Mouse (Mus musculus) heart, adult 2 months (tissue): ENCODE results near the gene Tap1. TPM values are rescaled to one million over a fixed set of nuclear protein-coding genes. Genes with fewer than 3 reads are reported as not detected.
"Not testable (repeated sequence)": the region's sequence is repeated elsewhere in the genome, so short reads cannot be mapped to it uniquely, and the experiment has no call there.

Experiments used
- DNase-seq, 2 experiments: peaks; one replicate each; pipeline ENCODE4 v3.0.0; 2021
- H3K27ac ChIP-seq: fragments of 200-600 bp; 2 replicates; pipeline ENCODE4 v1.8.1; 2022
- H3K27me3 ChIP-seq: fragments of 200-500 bp; 2 replicates; pipeline ENCODE4 v1.6.1; 2012; ENCODE audit warnings: mild to moderate bottlenecking, low read length, inconsistent platforms, mixed read lengths; ENCODE audit not compliant: control insufficient read depth, insufficient read depth
- H3K36me3 ChIP-seq: fragments of 200-500 bp; 2 replicates; pipeline ENCODE4 v1.6.1; 2012; ENCODE audit warnings: low read length, inconsistent platforms; ENCODE audit not compliant: control insufficient read depth, insufficient read depth
- H3K4me1 ChIP-seq: fragments of 200-500 bp; 2 replicates; pipeline ENCODE4 v1.6.1; 2011; ENCODE audit warnings: low read length; ENCODE audit not compliant: control insufficient read depth, insufficient read depth
- H3K4me3 ChIP-seq: fragments of 200-600 bp; 2 replicates; pipeline ENCODE4 v1.8.1; 2022
- H3K79me2 ChIP-seq: fragments of 200-500 bp; replicated peaks from 2 replicates; pipeline ENCODE4 v1.6.1; 2012; ENCODE audit warnings: mild to moderate bottlenecking, inconsistent platforms, low read length, moderate library complexity, mixed read lengths; ENCODE audit not compliant: control insufficient read depth, insufficient read depth
- H3K9ac ChIP-seq: fragments of 200-500 bp; 2 replicates; pipeline ENCODE4 v1.6.1; 2012; ENCODE audit warnings: low read depth, mild to moderate bottlenecking, control low read depth, inconsistent platforms, low read length, mixed read lengths
- CTCF ChIP-seq: fragments of 200-600 bp; IDR thresholded peaks from 2 replicates; pipeline ENCODE4 v1.8.1; 2022; ENCODE audit warnings: antibody characterized with exemption, mild to moderate bottlenecking, moderate library complexity
- EP300 ChIP-seq: fragments of 200-500 bp; IDR thresholded peaks from 2 replicates; pipeline ENCODE4 v1.6.1; 2011; ENCODE audit warnings: low read depth, low read length, control low read depth; ENCODE audit not compliant: insufficient read depth
- POLR2A ChIP-seq: fragments of 200-500 bp; IDR thresholded peaks from 2 replicates; pipeline ENCODE4 v1.6.1; 2011; ENCODE audit warnings: mild to moderate bottlenecking, low read depth, low read length, control low read depth; ENCODE audit not compliant: insufficient read depth
- WGBS: fragments of 180-500 bp; shearing (Covaris S2); methylation state at CpG from one replicate; pipeline ENCODE4 v1.1.7; 2018; 5-methylcytosine and 5-hydroxymethylcytosine counted together
- intact Hi-C: fragments of 180-260 bp; cut with DNase I; formaldehyde crosslinking; loops from one replicate; pipeline ENCODE4 v1.15.1; 2025
- polyA plus RNA-seq: library from polyadenylated mRNA; depleted of rRNA; stranded (reverse); fragments of >200 nt; gene quantifications from 2 replicates; pipeline ENCODE4 v1.2.3, GENCODE M21; 2012
- total RNA-seq, 2 experiments: library from RNA; stranded (reverse); gene quantifications; 2 replicates each; pipeline ENCODE4 v1.2.3; 2021

Gene Tap1
- total and polyA plus RNA-seq, 3 experiments = 3.4 to 11.7 (median 7.2) TPM

- Histone ChIP-seq H3K4me3 (no peak overlapping the region), H3K36me3 (no peaks in the 10 kb centered on the region), H3K27me3 (no peaks in the 10 kb centered on the region), H3K4me1 (peaks cover 1% of the 10 kb centered on the region; the same call in 1 of the 2 replicates), H3K79me2 (no peaks in the 10 kb centered on the region), H3K27ac (no peak overlapping the region), H3K9ac (no peak overlapping the region)
- intact Hi-C loops = no loop called here
- DNase-seq = peak in 1 of 2 experiments; percentile 12
- WGBS = 74% methylated on average over 21 of the region's 21 CpGs
- TF ChIP-seq POLR2A (no peak), EP300 (no peak), CTCF (no peak)
Measured at GRCm38 (mm10) chr17:34213936-34214335, 26.6 kb downstream of the Tap1 start.

DNA sequence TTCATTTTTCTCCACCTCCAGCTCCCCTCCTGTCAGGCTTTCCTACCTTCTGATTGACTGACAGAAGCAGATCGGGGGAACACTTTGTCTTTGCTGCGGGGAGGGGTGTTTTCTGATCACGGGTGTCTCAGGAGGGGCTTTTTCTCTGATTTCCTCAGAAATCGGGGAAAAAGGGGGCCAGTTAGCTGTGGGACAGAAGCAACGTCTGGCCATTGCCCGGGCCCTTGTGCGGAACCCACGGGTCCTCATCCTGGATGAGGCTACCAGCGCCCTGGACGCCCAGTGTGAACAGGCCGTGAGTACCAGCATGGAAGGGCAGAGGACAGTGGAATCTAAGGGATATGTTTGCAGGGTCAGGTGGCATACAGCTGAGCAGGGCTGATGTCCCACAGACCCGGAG is 27.8 kb downstream of the Tap1 start:
- Histone ChIP-seq H3K4me3 (no peak overlapping the region), H3K27ac (no peak overlapping the region), H3K27me3 (no peaks in the 10 kb centered on the region), H3K9ac (no peak overlapping the region), H3K79me2 (no peaks in the 10 kb centered on the region), H3K4me1 (peaks cover 1% of the 10 kb centered on the region; the same call in 1 of the 2 replicates), H3K36me3 (no peaks in the 10 kb centered on the region)
- peak in 1 of 2 experiments; percentile 10 for DNase-seq
- WGBS = 88% methylated on average over 12 of the region's 12 CpGs
- intact Hi-C loops = loop anchor here (5.0 kb wide), 1 partner anchor 183 kb away; the partner anchor contains the start of genes Rxrb and Slc39a7
- TF ChIP-seq CTCF = no peak
- no peak for TF ChIP-seq EP300
- TF ChIP-seq POLR2A = no peak

GRCm38 (mm10) chr17:34217216-34217928 is 30.0 kb downstream of the Tap1 start:
- Histone ChIP-seq H3K27ac (no peak overlapping the region), H3K27me3 (no peaks in the 10 kb centered on the region), H3K4me3 (no peak overlapping the region), H3K79me2 (no peaks in the 10 kb centered on the region), H3K36me3 (no peaks in the 10 kb centered on the region), H3K9ac (no peak overlapping the region), H3K4me1 (peaks cover 1% of the 10 kb centered on the region; the same call in 1 of the 2 replicates)
- intact Hi-C loops = loop anchor here (5.0 kb wide), 1 partner anchor 185 kb away; the partner anchor contains the start of genes Rxrb and Slc39a7
- no peak for TF ChIP-seq EP300
- TF ChIP-seq CTCF = no peak
- TF ChIP-seq POLR2A = no peak
- DNase-seq = peak in 1 of 2 experiments; percentile 19
- WGBS = 70% methylated on average over 8 of the region's 8 CpGs

- intact Hi-C loops = loop anchor here (5.0 kb wide), 1 partner anchor 186 kb away; the partner anchor contains the start of genes Rxrb and Slc39a7
- Histone ChIP-seq H3K4me1 (peaks cover 1% of the 10 kb centered on the region; the same call in 1 of the 2 replicates), H3K4me3 (no peak overlapping the region), H3K9ac (no peak overlapping the region), H3K36me3 (no peaks in the 10 kb centered on the region), H3K79me2 (no peaks in the 10 kb centered on the region), H3K27ac (peak overlapping the region; percentile 80), H3K27me3 (no peaks in the 10 kb centered on the region)
- 78% methylated on average over 5 of the region's 5 CpGs for whole genome bisulfite sequencing
- peak in 1 of 2 experiments; percentile 13 for DNase-seq
- no peak for TF ChIP-seq POLR2A
- no peak for TF ChIP-seq CTCF
- TF ChIP-seq EP300 = no peak
Measured at GRCm38 (mm10) chr17:34217986-34218385, 30.6 kb downstream of the Tap1 start.

DNA sequence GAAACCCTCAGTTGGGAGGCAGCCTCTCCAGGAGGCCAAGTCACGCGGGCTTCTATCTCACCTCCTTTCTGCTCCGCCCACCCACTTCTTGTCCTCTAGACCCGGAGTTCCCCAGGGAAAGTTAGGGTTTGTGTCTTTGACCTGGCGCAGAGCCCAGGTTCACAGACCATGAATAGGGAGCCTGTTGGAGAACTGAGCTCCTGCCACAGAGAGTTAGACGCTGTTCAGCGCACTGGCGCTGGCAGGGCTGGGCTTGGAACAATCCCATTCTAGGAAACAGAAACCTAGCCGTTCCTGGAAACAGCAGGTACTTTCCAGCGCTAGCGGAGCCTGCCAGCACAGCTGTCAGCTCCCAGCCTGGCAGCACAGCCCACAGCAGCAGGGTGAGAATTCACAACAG is 31.3 kb downstream of the Tap1 start:
- peaks cover 1% of the 10 kb centered on the region; the same call in 1 of the 2 replicates for H3K4me1 ChIP-seq
- no peaks in the 10 kb centered on the region for H3K79me2 ChIP-seq
- intact Hi-C loops = loop anchor here (5.0 kb wide), 1 partner anchor 186 kb away; the partner anchor contains the start of genes Rxrb and Slc39a7
- WGBS = 34% methylated on average over 11 of the region's 11 CpGs
- H3K36me3 ChIP-seq = no peaks in the 10 kb centered on the region
- peak; percentile 81 to 89 for DNase-seq
- peak overlapping the region; percentile 22 for H3K4me3 ChIP-seq
- TF ChIP-seq POLR2A (0 out of 2 replicates have a peak, but pooled peaks have one; percentile 31), CTCF (no peak)
- H3K27ac ChIP-seq = peak overlapping the region; percentile 80
- H3K27me3 ChIP-seq = no peaks in the 10 kb centered on the region
- H3K9ac ChIP-seq = no peak overlapping the region

GRCm38 (mm10) chr17:34219096-34219495 is 31.7 kb downstream of the Tap1 start:
- not testable (repeated sequence) for H3K4me1 ChIP-seq, H3K27me3 ChIP-seq, H3K79me2 ChIP-seq, H3K36me3 ChIP-seq, H3K9ac ChIP-seq
- H3K27ac ChIP-seq = peak overlapping the region; percentile 80
- peak; percentile 73 for TF ChIP-seq CTCF
- 87% methylated on average over 9 of the region's 11 CpGs for WGBS
- peak overlapping the region; percentile 22 for H3K4me3 ChIP-seq
- peak; percentile 55 to 72 for DNase-seq
- intact Hi-C loops = loop anchor here (5.0 kb wide), 1 partner anchor 187 kb away; the partner anchor contains the start of genes Rxrb and Slc39a7

DNA sequence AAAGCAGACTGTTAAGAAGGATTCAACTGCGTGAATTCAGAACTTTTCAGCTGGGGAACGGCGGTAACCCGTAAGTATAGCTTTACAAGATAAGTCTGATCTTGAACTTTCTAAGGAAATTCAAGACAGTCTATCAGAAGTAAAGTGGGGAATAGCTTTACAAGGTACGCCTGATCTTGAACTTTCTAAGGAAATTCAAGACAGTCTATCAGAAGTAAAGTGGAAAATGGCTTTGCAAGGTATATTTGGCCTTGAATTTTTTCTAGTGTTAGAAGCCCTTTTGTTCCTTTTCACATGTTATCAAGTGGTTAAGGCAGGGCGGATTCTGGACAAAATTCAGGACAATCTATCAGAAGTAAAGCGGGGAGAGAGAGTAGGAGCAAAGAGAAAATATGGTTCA is 32.4 kb downstream of the Tap1 start:
- H3K9ac ChIP-seq, H3K36me3 ChIP-seq, H3K27ac ChIP-seq, H3K79me2 ChIP-seq, H3K27me3 ChIP-seq, H3K4me3 ChIP-seq, H3K4me1 ChIP-seq: not testable (repeated sequence)
- DNase-seq = peak in 1 of 2 experiments; percentile 2
- WGBS = 96% methylated on average over 4 of the region's 7 CpGs
- intact Hi-C loops = loop anchor here (5.0 kb wide), 1 partner anchor 188 kb away; the partner anchor contains the start of genes Rxrb and Slc39a7

DNA sequence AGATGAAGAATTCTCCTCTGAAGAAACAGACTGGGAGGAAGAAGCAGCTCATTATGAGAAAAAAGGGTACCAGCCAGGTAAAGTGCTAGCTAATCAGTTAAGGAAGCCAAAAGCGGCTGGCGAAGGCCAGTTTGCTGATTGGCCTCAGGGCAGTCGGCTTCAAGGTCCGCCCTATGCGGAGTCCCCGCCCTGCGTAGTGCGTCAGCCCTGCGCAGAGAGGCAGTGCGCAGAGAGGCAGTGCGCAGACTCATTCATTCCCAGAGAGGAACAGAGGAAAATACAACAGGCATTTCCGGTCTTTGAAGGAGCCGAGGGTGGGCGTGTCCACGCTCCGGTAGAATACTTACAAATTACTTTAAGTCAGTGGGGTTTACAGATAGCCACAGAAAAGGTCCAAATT is 33.0 kb downstream of the Tap1 start:
- intact Hi-C loops, H3K27ac ChIP-seq, H3K79me2 ChIP-seq, H3K36me3 ChIP-seq, H3K27me3 ChIP-seq, DNase-seq, H3K9ac ChIP-seq, H3K4me3 ChIP-seq, H3K4me1 ChIP-seq: not testable (repeated sequence)
- WGBS = 99% methylated on average over 11 of the region's 16 CpGs
